Mouse (Mus musculus): ENCODE data around the gene Cox4i2. TPM values are rescaled to one million over a fixed set of nuclear protein-coding genes. Genes with fewer than 3 reads are reported as not detected.

Gene Cox4i2
- polyA plus RNA-seq, 1 experiment: not detected

DNA sequence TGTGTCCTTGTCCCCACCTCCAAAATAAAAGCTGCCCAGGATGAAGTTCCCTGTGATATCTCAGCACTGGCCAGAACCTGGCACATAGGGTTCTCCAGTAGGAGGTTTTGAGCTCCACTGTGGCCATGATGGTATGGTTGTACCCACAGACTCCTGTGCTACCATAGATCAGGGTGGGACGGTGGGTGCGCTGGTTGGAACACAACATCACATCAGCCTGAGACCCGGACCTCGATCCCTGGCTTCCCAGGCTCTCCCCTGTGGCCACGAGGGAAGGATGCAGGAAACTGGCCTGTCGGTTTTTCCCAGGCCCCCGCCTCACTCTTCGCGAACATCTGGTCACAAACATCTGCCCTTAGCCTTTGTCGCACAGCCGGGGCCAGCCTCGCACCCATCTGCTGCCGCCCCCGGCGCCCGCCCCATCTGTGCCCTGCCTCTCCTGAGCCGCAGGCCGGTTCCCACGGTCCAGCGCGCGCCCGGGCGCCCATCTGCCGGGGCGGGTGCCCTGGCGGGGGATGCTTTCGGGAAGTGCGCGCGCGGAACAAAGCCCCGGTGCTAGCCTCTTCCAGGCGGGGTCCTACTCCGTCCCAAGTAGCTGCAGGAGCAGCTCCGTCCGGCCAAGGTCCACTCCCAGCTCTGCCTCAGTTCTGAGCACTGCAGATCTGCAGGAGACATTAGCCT is 30.2 kb upstream of the Cox4i2 start:
- no peak overlapping the region for H3K4me3 ChIP-seq (ENCODE audit: insufficient read depth, low read length)
- TF ChIP-seq POLR2A (IDR thresholded peaks at IDR 0.05; ENCODE audit: borderline replicate concordance, low read depth, low read length): no peak
- no peak for TF ChIP-seq CTCF (IDR thresholded peaks at IDR 0.05; ENCODE audit: low read depth, low read length)
- no peaks in the 10 kb centered on the region for H3K4me1 ChIP-seq (ENCODE audit: control insufficient read depth, insufficient read depth, low read length)
- no peak overlapping the region for H3K27ac ChIP-seq (ENCODE audit: insufficient read depth, low read depth, low read length)

DNA sequence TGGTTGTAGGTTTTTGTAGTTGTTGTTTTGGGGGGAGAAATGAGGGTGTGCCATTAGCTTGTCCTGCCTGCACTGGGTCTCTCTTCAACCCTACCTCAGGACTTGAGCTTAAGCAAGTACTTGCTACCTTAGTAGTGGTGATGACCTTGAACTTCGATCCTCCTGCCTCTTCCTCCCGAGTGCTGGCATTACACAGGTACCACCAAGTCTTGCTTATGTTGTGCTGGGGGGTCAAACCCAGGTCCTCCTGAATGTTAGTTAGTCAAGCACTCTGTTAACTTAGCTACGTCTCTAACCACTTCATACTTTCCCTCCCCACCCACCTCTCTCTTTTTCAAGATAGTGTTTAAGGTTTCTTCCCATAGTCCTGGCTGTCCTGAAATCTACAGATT is 29.6 kb upstream of the Cox4i2 start:
- Histone ChIP-seq H3K27ac (ENCODE audit: insufficient read depth, low read depth, low read length) (no peak overlapping the region), H3K4me3 (ENCODE audit: insufficient read depth, low read length) (no peak overlapping the region), H3K4me1 (ENCODE audit: control insufficient read depth, insufficient read depth, low read length) (no peaks in the 10 kb centered on the region)
- TF ChIP-seq POLR2A (IDR thresholded peaks at IDR 0.05; ENCODE audit: borderline replicate concordance, low read depth, low read length): no peak

DNA sequence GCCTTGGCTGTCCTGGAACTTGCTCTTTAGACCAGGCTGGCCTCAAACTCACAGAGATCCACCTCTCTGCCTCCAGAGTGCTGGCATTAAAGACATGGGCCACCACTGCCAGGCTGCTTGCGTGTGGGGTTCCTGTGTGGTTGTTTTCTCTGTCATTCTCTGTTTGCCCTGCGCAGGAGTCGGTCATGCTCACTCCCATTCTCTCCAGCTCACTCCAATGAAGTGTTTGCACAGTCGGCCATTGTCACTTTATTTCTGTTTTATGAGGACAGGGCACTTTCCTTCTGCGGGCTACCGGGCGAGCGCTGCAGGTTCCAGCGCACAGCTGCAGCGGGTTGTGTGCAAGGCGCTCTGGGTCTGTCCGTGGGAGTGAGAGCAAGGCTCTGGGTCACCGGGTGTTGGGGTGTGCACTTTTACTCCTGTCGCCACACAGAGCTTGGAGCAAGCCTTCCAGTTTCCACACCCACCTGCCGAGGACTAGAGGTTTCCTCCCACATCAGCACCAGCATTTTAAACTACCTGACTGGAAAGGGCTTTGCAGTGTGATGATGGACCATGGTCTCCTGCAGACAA is 28.7 kb upstream of the Cox4i2 start:
- no peak for TF ChIP-seq POLR2A (IDR thresholded peaks at IDR 0.05; ENCODE audit: borderline replicate concordance, low read depth, low read length)
- TF ChIP-seq CTCF (IDR thresholded peaks at IDR 0.05; ENCODE audit: low read depth, low read length): no peak
- no peak overlapping the region for H3K27ac ChIP-seq (ENCODE audit: insufficient read depth, low read depth, low read length)
- no peaks in the 10 kb centered on the region for H3K4me1 ChIP-seq (ENCODE audit: control insufficient read depth, insufficient read depth, low read length)
- H3K4me3 ChIP-seq (ENCODE audit: insufficient read depth, low read length): no peak overlapping the region

DNA sequence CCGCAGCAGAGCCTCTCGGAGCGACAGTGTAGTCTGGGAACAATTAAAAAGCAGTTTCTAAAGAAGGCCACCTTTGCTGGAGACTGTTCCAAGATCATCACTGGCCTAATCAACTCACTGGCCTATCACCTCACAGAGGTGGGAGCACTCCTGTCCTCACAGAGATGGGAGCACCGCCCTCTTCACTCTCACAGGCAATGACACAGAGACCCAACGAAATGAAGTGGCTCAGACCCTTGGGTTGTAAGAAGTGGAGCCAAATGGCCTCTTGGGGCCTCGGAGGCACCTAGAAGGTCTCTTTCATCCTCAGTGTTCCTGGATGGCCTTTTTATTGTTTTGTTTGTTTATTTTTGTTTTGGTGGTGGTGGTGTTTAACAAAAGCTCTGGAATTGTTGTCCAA is 27.8 kb upstream of the Cox4i2 start:
- Histone ChIP-seq H3K27ac (ENCODE audit: insufficient read depth, low read depth, low read length) (no peak overlapping the region), H3K4me1 (ENCODE audit: control insufficient read depth, insufficient read depth, low read length) (no peaks in the 10 kb centered on the region), H3K4me3 (ENCODE audit: insufficient read depth, low read length) (no peak overlapping the region)
- TF ChIP-seq CTCF (IDR thresholded peaks at IDR 0.05; ENCODE audit: low read depth, low read length) (no peak), POLR2A (IDR thresholded peaks at IDR 0.05; ENCODE audit: borderline replicate concordance, low read depth, low read length) (no peak)

DNA sequence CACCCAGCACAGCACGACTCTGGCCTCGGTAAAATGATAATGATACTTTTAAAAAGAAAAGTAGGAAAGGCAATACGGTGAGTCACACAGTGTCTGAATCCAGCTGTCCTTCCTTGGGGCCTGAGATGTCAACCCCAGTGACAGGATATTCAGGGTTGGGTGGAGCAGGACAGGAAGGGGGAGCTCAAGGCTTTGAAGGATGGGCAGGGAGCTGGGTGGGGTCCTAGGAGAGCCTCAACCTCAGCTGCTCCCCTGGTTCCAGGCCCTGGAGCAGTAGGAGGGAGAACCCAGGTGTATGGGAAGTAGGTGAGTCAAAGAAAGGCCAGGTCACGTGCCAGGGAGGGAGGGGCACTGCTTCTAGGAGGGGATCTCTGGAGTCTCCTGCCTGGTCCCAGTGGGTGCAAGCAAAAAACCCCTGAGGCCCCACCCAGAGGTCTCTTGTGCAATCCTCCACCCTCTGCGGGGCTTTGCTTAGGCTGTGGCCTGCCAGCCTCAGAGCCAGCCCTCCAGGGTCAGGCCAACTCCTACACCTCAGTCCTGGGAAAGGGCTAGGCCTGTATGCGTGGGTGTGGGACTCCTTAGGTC is 27.1 kb upstream of the Cox4i2 start:
- Histone ChIP-seq H3K4me1 (ENCODE audit: control insufficient read depth, insufficient read depth, low read length) (no peaks in the 10 kb centered on the region), H3K4me3 (ENCODE audit: insufficient read depth, low read length) (no peak overlapping the region), H3K27ac (ENCODE audit: insufficient read depth, low read depth, low read length) (no peak overlapping the region)
- TF ChIP-seq CTCF (IDR thresholded peaks at IDR 0.05; ENCODE audit: low read depth, low read length) (no peak), POLR2A (IDR thresholded peaks at IDR 0.05; ENCODE audit: borderline replicate concordance, low read depth, low read length) (no peak)

DNA sequence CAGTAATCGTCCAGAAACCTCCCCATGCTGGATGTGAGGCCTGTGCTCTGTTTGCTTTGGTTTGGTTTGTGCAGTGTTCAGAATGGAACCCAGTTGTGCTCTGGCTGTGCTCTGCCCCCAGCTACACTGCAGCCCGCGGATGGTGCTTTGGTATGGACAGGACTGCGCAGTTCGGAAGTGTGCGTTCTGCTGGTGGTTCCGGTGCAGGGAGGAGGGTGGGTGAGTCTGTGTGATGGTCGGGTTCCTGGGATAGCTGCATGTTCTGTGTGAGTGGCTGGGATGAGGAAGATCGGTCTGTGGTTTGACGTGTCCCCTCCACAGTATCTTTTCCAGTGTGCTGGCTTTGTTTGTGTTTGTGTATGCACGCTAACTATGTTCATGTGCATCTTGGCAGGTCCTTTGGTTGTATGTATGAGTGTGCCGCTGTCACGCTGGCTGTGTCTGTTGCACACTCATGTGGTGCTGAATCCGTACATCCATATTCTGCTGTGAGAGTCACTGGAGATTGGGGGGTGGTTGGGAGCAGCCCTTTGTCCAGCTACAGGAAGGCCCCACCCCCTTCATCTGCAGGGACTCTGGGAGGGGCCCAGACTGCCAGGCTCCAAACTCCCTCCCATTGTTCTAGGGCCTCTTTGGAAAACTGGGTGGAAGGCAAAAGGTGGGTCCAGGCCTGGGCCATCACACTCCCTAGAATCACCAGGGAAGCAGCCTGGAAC is 26.0 kb upstream of the Cox4i2 start:
- Histone ChIP-seq H3K4me3 (ENCODE audit: insufficient read depth, low read length) (no peak overlapping the region), H3K4me1 (ENCODE audit: control insufficient read depth, insufficient read depth, low read length) (no peaks in the 10 kb centered on the region), H3K27ac (ENCODE audit: insufficient read depth, low read depth, low read length) (no peak overlapping the region)
- no peak for TF ChIP-seq POLR2A (IDR thresholded peaks at IDR 0.05; ENCODE audit: borderline replicate concordance, low read depth, low read length)
- no peak for TF ChIP-seq CTCF (IDR thresholded peaks at IDR 0.05; ENCODE audit: low read depth, low read length)

DNA sequence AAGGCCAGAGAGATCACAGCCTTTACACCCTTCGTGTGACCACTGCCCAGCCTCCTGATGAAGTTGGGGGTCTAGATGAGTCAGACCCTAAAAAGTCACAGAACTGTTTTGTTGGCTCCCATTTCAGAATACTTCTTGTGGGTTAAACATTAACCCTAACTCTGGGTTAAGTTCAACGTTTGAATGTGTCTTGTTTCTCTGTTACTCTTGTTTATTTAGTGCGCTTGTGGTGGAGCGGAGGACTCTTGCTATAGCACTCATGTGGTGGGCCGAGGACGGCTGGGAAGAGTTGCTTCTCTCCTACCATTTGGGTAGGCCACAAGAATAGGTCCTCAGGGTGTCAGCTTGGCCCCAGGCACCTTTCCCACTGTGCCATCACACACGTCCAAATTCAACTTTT is 25.4 kb upstream of the Cox4i2 start:
- no peak overlapping the region for H3K4me3 ChIP-seq (ENCODE audit: insufficient read depth, low read length)
- no peaks in the 10 kb centered on the region for H3K4me1 ChIP-seq (ENCODE audit: control insufficient read depth, insufficient read depth, low read length)
- TF ChIP-seq POLR2A (IDR thresholded peaks at IDR 0.05; ENCODE audit: borderline replicate concordance, low read depth, low read length) (no peak), CTCF (IDR thresholded peaks at IDR 0.05; ENCODE audit: low read depth, low read length) (no peak)
- H3K27ac ChIP-seq (ENCODE audit: insufficient read depth, low read depth, low read length): no peak overlapping the region

DNA sequence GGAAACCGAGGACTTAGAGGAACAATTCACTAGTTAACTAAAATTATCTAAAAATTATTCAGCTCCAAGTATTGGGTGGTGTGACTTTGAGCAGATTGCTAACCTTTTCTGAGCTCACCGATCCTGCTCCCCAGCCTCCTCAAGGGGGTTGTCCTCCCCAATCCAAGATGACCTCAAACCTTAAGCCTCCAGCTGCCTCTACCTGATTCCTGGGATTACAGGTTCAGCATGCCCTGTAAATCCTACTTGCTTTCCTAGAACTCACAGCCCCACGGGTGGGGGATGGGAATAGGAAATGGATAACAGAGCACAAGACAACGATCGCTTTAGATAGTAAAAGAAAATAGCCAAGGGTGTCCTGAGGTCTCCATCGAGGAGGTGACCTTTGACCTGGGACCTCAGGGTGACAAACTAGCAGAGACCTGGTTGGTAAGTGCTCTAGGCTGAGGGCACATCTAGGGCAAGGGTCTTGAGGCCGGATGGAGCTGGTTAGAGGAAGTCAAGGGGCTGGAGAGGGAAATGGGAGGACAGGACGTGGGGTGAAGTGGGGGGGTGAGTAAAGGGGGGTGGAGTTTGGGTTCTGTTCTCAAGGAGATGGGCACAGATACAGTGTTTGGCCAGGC is 24.8 kb upstream of the Cox4i2 start:
- TF ChIP-seq POLR2A (IDR thresholded peaks at IDR 0.05; ENCODE audit: borderline replicate concordance, low read depth, low read length) (no peak), CTCF (IDR thresholded peaks at IDR 0.05; ENCODE audit: low read depth, low read length) (no peak)
- no peak overlapping the region for H3K27ac ChIP-seq (ENCODE audit: insufficient read depth, low read depth, low read length)
- H3K4me3 ChIP-seq (ENCODE audit: insufficient read depth, low read length): no peak overlapping the region
- H3K4me1 ChIP-seq (ENCODE audit: control insufficient read depth, insufficient read depth, low read length): no peaks in the 10 kb centered on the region

DNA sequence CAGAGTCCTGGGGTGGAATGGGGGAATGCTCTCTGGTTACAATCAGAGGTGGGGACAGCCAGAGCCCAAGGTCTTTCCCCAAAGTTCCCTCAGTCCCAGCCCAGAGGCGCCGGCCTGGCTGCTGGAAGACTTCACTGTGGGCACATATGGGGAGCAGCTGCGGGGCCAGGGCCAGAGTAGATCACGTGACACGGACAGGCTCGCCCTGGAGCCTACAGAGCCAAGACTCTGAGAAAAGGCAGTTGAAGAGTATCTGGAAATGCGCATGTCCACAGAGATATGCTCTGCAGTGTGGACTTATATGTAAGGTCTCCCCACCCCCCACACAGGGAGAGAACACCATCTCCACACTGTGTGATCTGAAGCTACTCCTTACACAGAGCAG is 24.3 kb upstream of the Cox4i2 start:
- H3K4me1 ChIP-seq (ENCODE audit: control insufficient read depth, insufficient read depth, low read length): no peaks in the 10 kb centered on the region
- no peak for TF ChIP-seq CTCF (IDR thresholded peaks at IDR 0.05; ENCODE audit: low read depth, low read length)
- TF ChIP-seq POLR2A (IDR thresholded peaks at IDR 0.05; ENCODE audit: borderline replicate concordance, low read depth, low read length): no peak
- H3K4me3 ChIP-seq (ENCODE audit: insufficient read depth, low read length): no peak overlapping the region
- no peak overlapping the region for H3K27ac ChIP-seq (ENCODE audit: insufficient read depth, low read depth, low read length)

Measured in bone marrow macrophage, adult 2 months (primary cell).